Mouse (Mus musculus): ENCODE results near the gene Itpr2. TPM values are rescaled to one million over a fixed set of nuclear protein-coding genes. Genes with fewer than 3 reads are reported as not detected.

The Itpr2 gene
- 2.5 and 3.2 TPM in 2 replicates for polyA plus RNA-seq (2015; fragmentation: Nextera tagmentation; extraction: Ambion mirVana)

GRCm38 (mm10) chr6:146501866-146502804 lies at the start of gene Itpr2:
Itpr2 (minus strand) TSS chr6:146502223.
- ATAC-seq: peak; percentile 94
- 1% methylated on average over 68 of the region's 70 CpGs for WGBS

GRCm38 (mm10) chr6:146551326-146551725 lies 49.3 kb upstream of the Itpr2 start:
- Histone ChIP-seq H3K27me3 (no peaks in the 10 kb centered on the region), H3K4me2 (no peak overlapping the region), H3K9ac (no peak overlapping the region)

More at GRCm38 (mm10) chr6:146501866-146502804, at the start of gene Itpr2:
- H3K4me3 ChIP-seq: peak within 1 kb of the TSS; percentile 64
- H3K9me3 ChIP-seq (replicated peaks): no peaks in the 10 kb centered on the region
- peak within 1 kb of the TSS; percentile 99 for H3K4me2 ChIP-seq
- H3K27me3 ChIP-seq: peaks cover 35% of the 10 kb centered on the region
- H3K36me3 ChIP-seq (ENCODE audit: poor library complexity, severe bottlenecking): no peaks in the 10 kb centered on the region
- peaks cover 15% of the 10 kb centered on the region for H3K4me1 ChIP-seq
- peak within 1 kb of the TSS; percentile 67 for H3K9ac ChIP-seq
- H3K27ac ChIP-seq: no peak within 1 kb of the TSS

GRCm38 (mm10) chr6:146550421-146550820 lies 48.4 kb upstream of the Itpr2 start:
- peaks cover 83% of the 10 kb centered on the region for H3K36me3 ChIP-seq (ENCODE audit: poor library complexity, severe bottlenecking)

More at GRCm38 (mm10) chr6:146551326-146551725, 49.3 kb upstream of the Itpr2 start:
- Histone ChIP-seq H3K36me3 (ENCODE audit: poor library complexity, severe bottlenecking) (peaks cover 88% of the 10 kb centered on the region), H3K27ac (no peak overlapping the region), H3K4me1 (no peaks in the 10 kb centered on the region), H3K9me3 (replicated peaks) (no peaks in the 10 kb centered on the region), H3K4me3 (no peak overlapping the region)
- no peak for ATAC-seq

GRCm38 (mm10) chr6:146545289-146545865 lies 43.4 kb upstream of the Itpr2 start:
- WGBS: 92% methylated on average over 5 of the region's 5 CpGs
- no peak overlapping the region for H3K4me3 ChIP-seq
- no peak overlapping the region for H3K27ac ChIP-seq
- H3K9ac ChIP-seq: no peak overlapping the region
- peaks cover 37% of the 10 kb centered on the region for H3K36me3 ChIP-seq (ENCODE audit: poor library complexity, severe bottlenecking)
- ATAC-seq: no peak
- no peak overlapping the region for H3K4me2 ChIP-seq
- no peaks in the 10 kb centered on the region for H3K9me3 ChIP-seq (replicated peaks)
- H3K27me3 ChIP-seq: no peaks in the 10 kb centered on the region
- no peaks in the 10 kb centered on the region for H3K4me1 ChIP-seq

More at GRCm38 (mm10) chr6:146550421-146550820, 48.4 kb upstream of the Itpr2 start:
- no peak overlapping the region for H3K9ac ChIP-seq
- ATAC-seq: no peak
- H3K27me3 ChIP-seq: no peaks in the 10 kb centered on the region
- H3K27ac ChIP-seq: no peak overlapping the region
- H3K4me2 ChIP-seq: no peak overlapping the region
- no peak overlapping the region for H3K4me3 ChIP-seq
- no peaks in the 10 kb centered on the region for H3K4me1 ChIP-seq
- 89% methylated on average over 2 of the region's 2 CpGs for WGBS
- H3K9me3 ChIP-seq (replicated peaks): no peaks in the 10 kb centered on the region

GRCm38 (mm10) chr6:146544622-146545021 lies 42.6 kb upstream of the Itpr2 start:
- Histone ChIP-seq H3K9me3 (replicated peaks) (no peaks in the 10 kb centered on the region), H3K27ac (no peak overlapping the region), H3K4me1 (no peaks in the 10 kb centered on the region), H3K36me3 (ENCODE audit: poor library complexity, severe bottlenecking) (peaks cover 30% of the 10 kb centered on the region), H3K4me3 (no peak overlapping the region), H3K27me3 (no peaks in the 10 kb centered on the region), H3K4me2 (no peak overlapping the region), H3K9ac (no peak overlapping the region)
- 93% methylated on average over 1 of the region's 1 CpGs for WGBS
- no peak for ATAC-seq

GRCm38 (mm10) chr6:146540386-146540785 lies 38.4 kb upstream of the Itpr2 start:
- no peak for ATAC-seq
- WGBS: 85% methylated on average over 3 of the region's 3 CpGs
- Histone ChIP-seq H3K27ac (no peak overlapping the region), H3K4me2 (no peak overlapping the region), H3K9ac (no peak overlapping the region), H3K36me3 (ENCODE audit: poor library complexity, severe bottlenecking) (no peaks in the 10 kb centered on the region), H3K27me3 (no peaks in the 10 kb centered on the region), H3K4me3 (no peak overlapping the region), H3K4me1 (no peaks in the 10 kb centered on the region), H3K9me3 (replicated peaks) (no peaks in the 10 kb centered on the region; the same call in 1 of the 2 replicates)

- Histone ChIP-seq H3K9ac (no peak overlapping the region), H3K27ac (no peak overlapping the region), H3K36me3 (ENCODE audit: poor library complexity, severe bottlenecking) (no peaks in the 10 kb centered on the region), H3K4me3 (no peak overlapping the region), H3K27me3 (no peaks in the 10 kb centered on the region), H3K4me2 (no peak overlapping the region), H3K4me1 (no peaks in the 10 kb centered on the region), H3K9me3 (replicated peaks) (no peaks in the 10 kb centered on the region; the same call in 1 of the 2 replicates)
- no peak for ATAC-seq
- WGBS: 67% methylated on average over 4 of the region's 4 CpGs
These were observed 36.6 kb upstream of the Itpr2 start for GRCm38 (mm10) chr6:146538661-146539060.

GRCm38 (mm10) chr6:146538071-146538470 lies 36.0 kb upstream of the Itpr2 start:
- H3K27me3 ChIP-seq: no peaks in the 10 kb centered on the region
- no peak for ATAC-seq
- H3K4me1 ChIP-seq: no peaks in the 10 kb centered on the region
- H3K4me3 ChIP-seq: no peak overlapping the region
- no peaks in the 10 kb centered on the region; the same call in 1 of the 2 replicates for H3K9me3 ChIP-seq (replicated peaks)
- H3K36me3 ChIP-seq (ENCODE audit: poor library complexity, severe bottlenecking): no peaks in the 10 kb centered on the region
- H3K4me2 ChIP-seq: no peak overlapping the region
- no peak overlapping the region for H3K9ac ChIP-seq
- WGBS: 76% methylated on average over 2 of the region's 2 CpGs
- no peak overlapping the region for H3K27ac ChIP-seq

- Histone ChIP-seq H3K4me3 (no peak overlapping the region), H3K4me1 (no peaks in the 10 kb centered on the region), H3K27me3 (no peaks in the 10 kb centered on the region), H3K4me2 (no peak overlapping the region), H3K9me3 (replicated peaks) (no peaks in the 10 kb centered on the region; the same call in 1 of the 2 replicates), H3K9ac (no peak overlapping the region), H3K27ac (no peak overlapping the region), H3K36me3 (ENCODE audit: poor library complexity, severe bottlenecking) (no peaks in the 10 kb centered on the region)
- WGBS: 94% methylated on average over 4 of the region's 4 CpGs
- no peak for ATAC-seq
These were observed 35.1 kb upstream of the Itpr2 start for GRCm38 (mm10) chr6:146537111-146537510.

- Histone ChIP-seq H3K9ac (no peak overlapping the region), H3K27ac (no peak overlapping the region), H3K27me3 (no peaks in the 10 kb centered on the region), H3K9me3 (replicated peaks) (no peaks in the 10 kb centered on the region; the same call in 1 of the 2 replicates), H3K36me3 (ENCODE audit: poor library complexity, severe bottlenecking) (no peaks in the 10 kb centered on the region), H3K4me3 (no peak overlapping the region), H3K4me2 (no peak overlapping the region), H3K4me1 (no peaks in the 10 kb centered on the region)
- WGBS: 93% methylated on average over 5 of the region's 5 CpGs
- ATAC-seq: no peak
These were observed 33.5 kb upstream of the Itpr2 start for GRCm38 (mm10) chr6:146535501-146535900.

GRCm38 (mm10) chr6:146533146-146533545 lies 31.1 kb upstream of the Itpr2 start:
- Histone ChIP-seq H3K27ac (no peak overlapping the region), H3K4me1 (no peaks in the 10 kb centered on the region), H3K9ac (no peak overlapping the region), H3K9me3 (replicated peaks) (no peaks in the 10 kb centered on the region; the same call in 1 of the 2 replicates), H3K4me3 (no peak overlapping the region), H3K4me2 (no peak overlapping the region), H3K36me3 (ENCODE audit: poor library complexity, severe bottlenecking) (no peaks in the 10 kb centered on the region), H3K27me3 (no peaks in the 10 kb centered on the region)
- 85% methylated on average over 4 of the region's 4 CpGs for WGBS
- ATAC-seq: no peak

- H3K4me3 ChIP-seq: no peak overlapping the region
- H3K27me3 ChIP-seq: no peaks in the 10 kb centered on the region
- no peaks in the 10 kb centered on the region for H3K4me1 ChIP-seq
- H3K9ac ChIP-seq: no peak overlapping the region
- no peak for ATAC-seq
- no peak overlapping the region for H3K4me2 ChIP-seq
- no peaks in the 10 kb centered on the region for H3K36me3 ChIP-seq (ENCODE audit: poor library complexity, severe bottlenecking)
- WGBS: 89% methylated on average over 5 of the region's 5 CpGs
- no peak overlapping the region for H3K27ac ChIP-seq
- H3K9me3 ChIP-seq (replicated peaks): no peaks in the 10 kb centered on the region; the same call in 1 of the 2 replicates
These were observed 28.7 kb upstream of the Itpr2 start for GRCm38 (mm10) chr6:146530769-146531168.
